Mouse (Mus musculus): Measurements from ENCODE around the gene Nav2.

Nav2 gene

DNA sequence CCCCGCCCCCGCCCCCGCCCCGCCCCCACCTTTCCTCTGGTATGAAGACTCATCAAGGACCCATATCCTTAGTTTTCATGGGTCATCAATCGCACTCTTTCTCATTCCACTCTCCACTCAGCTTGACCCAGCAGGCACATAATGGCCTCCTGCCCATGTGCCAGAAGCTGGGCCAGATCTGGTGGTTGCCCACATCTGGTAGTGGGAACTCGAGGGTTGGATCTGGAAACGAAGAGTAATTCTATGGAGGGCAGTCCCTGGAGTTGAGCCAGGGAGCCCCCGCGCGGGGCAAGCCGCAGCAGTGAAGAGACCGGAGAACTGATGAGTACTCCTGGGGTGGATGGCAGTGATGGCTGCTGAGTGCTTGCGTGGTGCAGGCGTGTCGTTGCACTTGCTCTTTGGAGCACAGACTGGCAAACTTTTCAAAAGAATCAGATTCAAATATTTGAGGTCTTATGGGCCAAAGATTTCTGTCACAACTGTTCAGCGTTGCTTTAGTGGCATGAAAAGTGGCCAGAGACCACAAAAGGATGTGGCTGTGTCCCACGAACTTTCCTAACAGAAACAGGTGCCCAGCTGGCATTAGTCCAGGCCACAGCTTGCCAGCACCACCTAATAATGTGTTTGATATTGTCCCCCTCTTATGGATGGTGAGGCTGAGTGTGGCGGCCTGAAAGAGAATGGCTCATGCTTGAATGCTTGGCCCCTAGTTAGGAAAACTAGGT is 449.1 kb downstream of the Nav2 start:
- DNase-seq (ENCODE audit: low spot score in 2 of 2): no peak

DNA sequence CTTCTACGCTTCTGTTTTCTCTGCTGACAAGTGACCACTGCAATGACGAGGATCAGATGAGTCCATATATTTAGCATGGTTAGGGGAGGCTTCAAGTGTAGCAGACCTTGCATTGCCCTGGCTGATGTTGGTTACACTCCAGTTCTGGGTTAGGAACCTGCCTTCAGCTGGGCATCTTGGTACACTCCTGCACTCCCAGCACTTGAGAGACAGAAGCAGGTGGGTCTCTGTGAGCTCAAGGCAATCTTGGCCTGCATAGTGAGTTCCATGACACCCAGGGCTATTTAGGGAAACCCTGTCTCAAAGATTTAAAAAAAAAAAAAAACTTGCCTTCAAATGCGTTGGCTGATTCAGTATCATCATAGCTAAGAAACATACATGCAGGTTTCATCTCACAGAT is 450.6 kb downstream of the Nav2 start:
- DNase-seq (ENCODE audit: low spot score in 2 of 2): no peak

DNA sequence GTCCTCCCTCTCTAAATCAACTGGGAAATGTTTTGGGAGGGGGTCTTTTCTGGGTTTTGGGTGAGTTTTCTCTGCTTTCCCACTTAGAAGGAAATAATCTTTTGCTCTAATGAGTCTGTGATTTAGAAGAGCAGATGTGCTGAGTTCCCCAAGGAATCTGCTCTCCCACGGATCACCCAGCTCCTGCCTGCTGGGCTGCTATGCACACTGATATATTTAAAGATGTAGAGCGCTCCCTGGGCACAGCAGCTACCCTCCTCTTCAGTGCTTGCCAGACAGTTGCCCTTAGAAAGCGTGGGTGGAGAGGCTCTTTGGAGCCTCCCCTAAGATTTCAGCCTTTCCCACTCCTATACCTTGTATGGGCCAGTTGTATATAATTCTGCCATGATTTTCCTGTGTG is 452.1 kb downstream of the Nav2 start:
- no peak for DNase-seq (ENCODE audit: low spot score in 2 of 2)

DNA sequence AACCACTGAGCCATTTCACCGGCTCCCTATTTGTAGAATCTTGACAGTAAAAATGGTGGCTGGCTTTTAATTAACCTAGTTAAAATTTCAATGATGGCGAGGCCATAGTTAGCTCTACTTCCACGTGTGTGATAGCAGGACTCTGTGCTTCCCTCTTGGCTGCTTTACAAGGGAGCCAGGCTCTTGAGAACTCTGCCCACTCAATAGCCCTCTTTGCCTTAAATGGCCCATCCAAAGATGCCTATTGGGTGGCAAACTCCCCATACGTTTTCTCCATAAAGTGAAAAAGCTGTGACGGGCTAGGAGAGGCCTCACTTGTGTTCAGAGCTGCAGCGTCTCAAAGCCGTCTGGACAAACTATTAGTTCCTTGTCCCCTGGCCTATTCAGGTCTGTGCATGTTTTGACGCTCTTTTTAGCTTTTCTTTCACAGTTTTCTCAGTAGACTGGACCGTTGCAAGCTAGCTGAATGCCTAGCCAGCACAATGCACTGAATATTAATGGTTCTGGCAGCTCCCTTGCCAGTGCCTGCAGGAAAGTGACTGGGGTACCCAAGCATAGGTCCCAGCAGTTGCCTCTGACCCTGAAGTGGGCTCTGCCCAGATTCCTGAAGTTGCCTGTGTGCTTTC is 453.1 kb downstream of the Nav2 start:
- DNase-seq (ENCODE audit: low spot score in 2 of 2): no peak

DNA sequence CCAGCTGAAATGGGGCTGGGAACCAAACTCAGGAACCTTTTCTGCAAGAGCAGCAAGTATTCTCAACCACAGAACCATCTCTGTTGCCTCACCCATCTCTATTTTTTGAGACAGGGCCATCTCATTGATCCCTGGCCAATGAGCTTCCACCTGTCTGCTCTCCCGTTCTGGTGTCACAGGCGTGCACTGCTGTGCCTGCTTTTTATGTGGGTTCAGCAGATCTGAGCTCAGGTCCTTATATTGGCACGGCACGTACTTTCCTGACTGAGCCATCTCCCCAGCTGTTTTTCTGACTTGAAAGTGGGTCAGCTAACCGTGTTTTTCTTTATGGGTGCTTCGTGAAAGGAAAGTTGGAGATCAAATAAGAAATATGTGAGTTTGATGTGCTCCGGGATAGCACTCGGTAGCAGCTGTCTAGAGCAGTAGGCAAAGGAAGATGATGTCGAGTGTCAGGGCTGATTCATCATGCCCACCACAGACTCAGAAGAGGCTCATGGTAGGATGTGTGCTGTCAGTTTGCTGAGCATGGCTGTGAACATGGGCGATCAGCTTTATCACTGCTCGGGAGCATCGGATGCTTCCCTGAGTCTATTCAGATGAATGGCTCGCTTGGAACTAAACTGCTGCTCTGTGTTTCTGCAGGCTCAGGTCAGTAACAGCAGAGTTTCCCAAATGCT is 456.1 kb downstream of the Nav2 start:
- DNase-seq (ENCODE audit: low spot score in 2 of 2): no peak

DNA sequence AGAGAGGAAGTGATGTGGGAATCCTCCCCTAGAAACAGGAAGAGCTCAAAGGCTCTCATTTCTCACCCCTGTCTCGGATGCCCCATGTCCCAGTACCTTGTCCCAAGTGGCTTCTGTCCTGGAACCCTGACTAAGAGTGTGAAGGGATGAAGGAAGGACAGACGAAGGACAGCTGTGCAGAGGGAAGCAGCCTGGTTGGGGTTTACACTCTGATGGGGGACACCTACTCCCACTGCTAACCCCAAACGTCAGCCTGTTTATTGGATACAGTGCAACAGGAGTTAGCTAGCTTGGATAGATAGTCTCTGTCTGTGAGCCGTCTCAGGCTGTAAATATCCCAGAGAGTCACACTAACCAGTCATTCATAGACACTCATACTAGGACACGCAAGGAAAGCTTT is 460.1 kb downstream of the Nav2 start:
- DNase-seq (ENCODE audit: low spot score in 2 of 2): no peak

DNA sequence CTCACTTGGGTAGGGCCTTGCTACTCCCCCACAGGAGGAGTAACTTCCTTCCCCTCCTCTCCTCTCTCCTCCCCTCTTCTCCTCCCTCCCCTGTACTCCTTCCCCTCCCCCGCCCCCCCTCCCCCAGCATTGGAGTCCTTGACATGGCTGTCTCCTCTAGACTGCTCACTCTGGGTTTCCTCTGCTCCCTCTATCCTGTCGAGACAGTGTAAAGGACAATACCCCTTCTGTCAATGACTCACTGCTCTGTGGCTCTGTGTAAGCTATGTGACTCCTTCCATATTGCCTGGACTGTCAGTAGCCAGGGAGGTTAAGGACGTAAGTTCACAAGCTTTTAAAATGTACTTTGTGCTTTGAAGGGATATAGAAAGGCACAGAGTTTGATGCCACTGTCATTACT is 460.5 kb downstream of the Nav2 start:
- no peak for DNase-seq (ENCODE audit: low spot score in 2 of 2)

- DNase-seq (ENCODE audit: low spot score in 2 of 2): no peak
These were observed 461.4 kb downstream of the Nav2 start for GRCm38 (mm10) chr7:49369809-49370473.

DNA sequence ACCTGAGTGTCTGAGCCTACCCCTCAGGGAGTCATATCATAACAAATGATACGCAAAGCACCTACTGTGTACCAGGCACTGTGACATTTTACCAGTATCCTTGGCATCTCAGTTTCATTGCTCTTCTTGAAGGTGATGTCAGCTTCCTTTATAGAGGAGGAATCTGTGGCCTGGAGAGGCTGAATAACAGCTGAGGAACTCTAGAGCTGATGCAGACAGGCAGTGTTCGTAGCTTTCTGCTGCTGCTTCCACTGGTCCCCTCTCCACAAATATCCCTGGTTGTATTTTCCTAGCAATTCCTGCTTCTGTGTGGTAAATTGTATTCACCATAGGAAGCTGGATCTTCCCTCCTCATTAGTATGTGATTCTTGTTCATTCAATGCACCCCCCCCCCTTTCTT is 462.8 kb downstream of the Nav2 start:
- DNase-seq (ENCODE audit: low spot score in 2 of 2): no peak

GRCm38 (mm10) chr7:49371972-49372371 is 463.5 kb downstream of the Nav2 start:
- no peak for DNase-seq (ENCODE audit: low spot score in 2 of 2)

GRCm38 (mm10) chr7:49373173-49373572 is 464.7 kb downstream of the Nav2 start:
- no peak for DNase-seq (ENCODE audit: low spot score in 2 of 2)

GRCm38 (mm10) chr7:49373661-49374060 is 465.1 kb downstream of the Nav2 start:
- DNase-seq (ENCODE audit: low spot score in 2 of 2): no peak

GRCm38 (mm10) chr7:49375499-49375974 is 467.0 kb downstream of the Nav2 start:
- DNase-seq (ENCODE audit: low spot score in 2 of 2): no peak

GRCm38 (mm10) chr7:49378608-49379007 is 470.1 kb downstream of the Nav2 start:
- DNase-seq (ENCODE audit: low spot score in 2 of 2): no peak

DNA sequence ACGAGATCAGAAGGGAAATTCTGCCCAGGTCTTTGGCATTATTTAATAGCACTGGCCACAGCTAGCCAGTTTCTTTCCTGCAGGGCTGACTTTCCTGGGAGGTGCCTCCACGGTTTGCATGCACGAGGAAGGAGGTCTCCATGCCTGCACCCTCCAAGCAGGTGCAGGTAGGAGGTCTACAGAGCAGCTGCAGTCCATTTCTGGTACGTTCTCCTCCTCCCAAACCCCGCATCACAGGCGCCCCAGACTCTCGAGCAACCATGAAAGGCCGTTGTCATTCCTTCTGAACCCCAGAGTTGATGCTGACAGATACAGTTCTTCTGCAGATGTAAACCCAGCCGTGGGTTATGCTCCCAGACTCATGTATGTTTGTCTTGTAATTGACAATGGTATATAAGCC is 472.4 kb downstream of the Nav2 start:
- no peak for DNase-seq (ENCODE audit: low spot score in 2 of 2)

- DNase-seq (ENCODE audit: low spot score in 2 of 2): no peak
These were observed 474.4 kb downstream of the Nav2 start for GRCm38 (mm10) chr7:49382884-49383283.

DNA sequence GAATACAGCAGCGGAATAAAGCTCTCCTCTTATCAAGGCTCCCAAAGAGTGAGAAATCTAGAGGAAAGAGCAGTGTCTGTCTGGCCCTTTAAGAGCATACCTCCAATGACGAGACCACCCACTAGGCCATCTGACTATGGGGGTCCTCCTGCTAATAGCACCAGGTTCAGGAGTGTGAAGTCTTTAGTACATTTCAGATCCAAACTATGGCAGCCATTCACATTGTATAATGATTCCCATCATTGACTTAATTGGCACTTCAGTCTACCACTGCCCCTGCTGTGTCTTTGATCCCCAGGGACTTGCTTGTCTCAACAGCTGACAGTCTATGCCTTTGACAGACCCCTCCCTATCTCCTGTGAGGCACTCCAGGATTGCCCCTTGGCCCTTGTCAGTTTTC is 479.6 kb downstream of the Nav2 start:
- no peak for DNase-seq (ENCODE audit: low spot score in 2 of 2)

DNA sequence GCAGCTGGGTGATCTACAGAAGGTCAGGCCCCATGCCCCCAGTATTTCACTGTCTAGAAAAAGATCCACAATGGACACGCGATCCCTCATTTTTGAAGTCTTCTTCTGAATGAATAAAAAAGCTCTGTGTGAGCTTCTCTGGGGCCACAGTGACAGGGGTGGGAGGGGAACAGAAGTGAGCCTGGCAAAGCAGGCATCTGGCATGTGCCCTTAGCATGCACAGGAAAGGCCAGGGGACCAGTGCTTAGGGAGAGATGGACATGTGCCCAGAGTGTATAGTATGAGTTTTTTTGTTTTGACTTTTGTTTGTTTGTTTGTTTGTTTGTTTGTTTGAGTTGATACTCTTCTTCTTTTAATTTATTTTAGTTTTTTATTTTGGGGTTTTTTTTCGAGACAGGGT is 481.8 kb downstream of the Nav2 start:
- no peak for DNase-seq (ENCODE audit: low spot score in 2 of 2)

DNA sequence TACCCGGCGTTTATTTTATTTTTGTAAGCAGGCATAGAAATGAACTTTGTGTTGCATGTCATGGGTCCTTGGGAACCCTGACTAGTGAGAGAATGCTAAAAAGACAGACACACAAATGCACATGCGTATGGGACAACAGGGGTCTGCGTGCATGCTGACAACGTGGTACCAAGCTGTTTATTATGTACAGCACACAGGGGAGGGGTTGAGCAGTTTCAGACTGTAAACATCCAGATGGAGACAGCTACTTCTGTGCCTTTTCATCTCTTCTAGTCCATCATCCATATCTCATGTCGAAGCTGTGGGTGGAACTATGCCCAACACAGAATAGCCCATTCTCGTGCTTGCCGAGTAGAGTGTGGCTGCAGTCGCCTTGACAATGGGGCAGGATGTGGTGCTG is 482.3 kb downstream of the Nav2 start:
- DNase-seq (ENCODE audit: low spot score in 2 of 2): no peak

GRCm38 (mm10) chr7:49392180-49392579 is 483.7 kb downstream of the Nav2 start:
- DNase-seq (ENCODE audit: low spot score in 2 of 2): no peak

- no peak for DNase-seq (ENCODE audit: low spot score in 2 of 2)
These were observed 484.3 kb downstream of the Nav2 start for GRCm38 (mm10) chr7:49392834-49393233.

- DNase-seq (ENCODE audit: low spot score in 2 of 2): no peak
These were observed 485.3 kb downstream of the Nav2 start for GRCm38 (mm10) chr7:49393857-49394256.

GRCm38 (mm10) chr7:49396202-49396601 is 487.7 kb downstream of the Nav2 start:
- no peak for DNase-seq (ENCODE audit: low spot score in 2 of 2)
